Mouse (Mus musculus) adrenal gland, postnatal 14 days (tissue): ENCODE results near the gene Ptpa. TPM values are rescaled to one million over a fixed set of nuclear protein-coding genes. Genes with fewer than 3 reads are reported as not detected.

Experiments
- DNase-seq: peaks from one replicate; pipeline ENCODE4 v3.0.0; 2021; ENCODE audit warnings: mixed read lengths
- long read RNA-seq, 2 experiments: library from polyadenylated mRNA; stranded (forward); transcript quantifications; one replicate each; pipeline ENCODE4 v2.0.0; 2021
- total RNA-seq: library from RNA; stranded (reverse); gene quantifications from 2 replicates; pipeline ENCODE4 v1.2.3, GENCODE M21; 2021

Ptpa gene
- 145 and 155 TPM in 2 replicates for total RNA-seq
- long read RNA-seq, experiment 1, transcript Ptpa-201 (10 exons, 2,586 nt): major isoform, 36 of 72 reads
- long read RNA-seq, experiment 1, partial matches to known transcripts: 32 of 72 reads
- long read RNA-seq, experiment 1, other reads (novel, unspliced or antisense): 2 of 72 reads
- long read RNA-seq, experiment 2, transcript Ptpa-201 (10 exons, 2,586 nt): major isoform, 16 of 44 reads
- long read RNA-seq, experiment 2, partial matches to known transcripts: 26 of 44 reads
- long read RNA-seq, experiment 2, other reads (novel, unspliced or antisense): 1 of 44 reads

DNA sequence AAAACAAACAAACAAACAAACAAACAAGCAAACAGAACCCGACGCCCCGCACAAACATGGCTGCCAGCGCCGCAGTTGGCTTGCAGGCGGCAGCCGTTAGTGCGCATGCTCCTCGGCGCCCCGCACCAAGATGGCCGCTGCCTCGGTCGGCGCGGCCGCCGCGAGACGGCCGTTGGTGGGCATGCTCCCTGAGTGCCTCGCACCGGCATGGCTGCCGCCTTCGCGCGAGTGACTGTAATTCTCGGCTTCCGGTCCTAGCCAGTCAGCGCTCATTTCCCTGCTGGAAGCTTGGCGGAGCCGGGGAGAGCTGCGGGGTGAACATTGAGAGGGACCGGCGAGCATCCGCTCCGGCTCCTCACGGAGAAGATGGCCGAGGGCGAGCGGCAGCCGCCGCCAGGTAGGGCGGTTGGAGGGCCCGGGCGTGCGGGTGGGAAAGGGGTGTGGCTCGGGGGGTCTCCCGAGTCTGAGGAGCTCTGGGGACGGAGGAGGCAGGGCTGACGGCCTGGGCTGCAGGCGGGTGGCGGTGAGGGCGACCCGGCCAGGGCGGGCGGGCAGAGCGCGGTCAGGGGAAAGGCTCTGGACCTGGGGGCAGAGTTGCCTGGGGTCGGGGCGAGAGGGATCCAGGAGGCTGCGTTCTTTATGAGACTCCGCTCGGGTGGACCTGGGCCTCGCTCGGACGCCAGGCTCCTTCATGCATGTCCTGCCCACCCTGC is at the start of gene Ptpa:
Ptpa (plus strand) TSS at position 104 of the 713 bp plus-strand sequence.
- peak; percentile 96 for DNase-seq

DNA sequence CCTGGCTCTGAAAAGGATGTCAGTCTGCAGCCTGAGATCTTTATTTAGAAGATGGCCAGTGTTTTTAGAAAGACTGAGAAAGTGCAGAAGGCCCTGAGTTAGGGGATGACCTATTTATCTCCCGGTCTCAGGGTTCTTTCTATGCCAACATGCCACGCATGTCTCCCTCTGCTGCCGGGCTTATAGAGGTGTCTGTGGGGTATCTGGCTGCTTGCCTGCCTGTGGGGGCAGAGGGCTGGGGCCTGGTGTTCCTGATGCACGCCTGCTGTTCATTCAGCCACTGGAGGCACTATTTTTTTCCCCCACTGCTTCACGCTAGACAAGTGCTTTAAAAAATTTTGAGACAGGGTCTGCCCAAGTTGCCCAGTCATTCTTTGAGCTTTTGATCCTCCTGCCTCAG is 49.6 kb upstream of the Ptpa start:
- DNase-seq: peak; percentile 43

DNA sequence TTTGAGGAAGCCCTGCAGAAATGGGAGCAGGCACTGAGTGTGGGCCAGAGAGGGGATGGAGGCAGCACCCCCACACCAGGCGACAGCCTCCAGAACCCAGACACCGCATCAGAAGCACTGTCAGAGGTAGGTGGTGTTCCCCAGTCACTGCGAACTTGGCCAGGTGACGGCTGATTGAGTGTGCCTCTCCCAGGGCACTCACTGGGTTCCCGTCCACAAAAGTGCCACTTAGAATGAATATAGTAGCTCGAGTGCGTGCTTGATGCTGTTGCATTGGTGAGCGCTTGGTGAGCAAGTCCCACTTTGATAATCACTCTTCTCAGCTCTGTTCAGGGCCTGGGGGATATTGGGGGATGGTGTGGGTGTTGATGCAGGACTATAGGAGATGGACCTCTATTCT is 44.3 kb upstream of the Ptpa start:
- DNase-seq: no peak

DNA sequence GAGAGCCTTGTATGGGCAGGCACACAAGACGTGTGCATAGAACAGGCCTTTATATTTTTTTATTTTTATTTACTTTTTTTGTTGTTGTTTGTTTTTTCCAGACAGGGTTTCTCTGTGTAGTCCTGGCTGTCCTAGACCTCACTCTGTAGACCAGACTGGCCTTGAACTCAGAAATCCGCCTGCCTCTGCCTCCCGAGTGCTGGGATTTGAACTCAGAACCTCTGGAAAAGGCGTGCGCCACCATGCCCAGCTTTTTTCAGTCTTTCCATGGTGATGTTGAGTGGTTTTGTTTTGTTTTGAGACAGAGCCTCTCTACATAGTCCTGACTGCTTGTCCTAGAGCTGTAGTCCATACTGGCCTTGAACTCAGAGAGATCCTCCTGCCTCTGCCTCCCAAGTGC is 43.1 kb upstream of the Ptpa start:
- DNase-seq: no peak

DNA sequence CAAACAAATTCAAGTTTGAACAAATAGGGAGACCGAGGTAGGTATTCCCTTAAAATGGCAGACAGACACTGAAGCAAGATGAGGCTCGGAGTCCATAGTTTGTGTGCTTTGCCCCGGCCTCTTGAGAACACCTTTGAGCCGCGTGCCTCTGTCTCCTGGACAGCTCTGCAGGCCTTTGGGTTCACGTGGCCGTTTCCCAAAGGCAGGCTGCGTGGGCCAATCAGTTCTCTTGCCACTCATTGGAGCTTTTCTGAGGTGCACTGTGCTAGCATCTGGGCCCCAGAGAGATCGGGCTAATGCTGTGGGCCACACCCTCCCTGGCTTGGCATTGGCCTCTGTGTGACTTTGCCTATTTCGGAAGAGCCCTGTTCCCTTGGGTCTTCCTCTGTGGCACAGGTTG is 39.9 kb upstream of the Ptpa start:
- peak; percentile 65 for DNase-seq

DNA sequence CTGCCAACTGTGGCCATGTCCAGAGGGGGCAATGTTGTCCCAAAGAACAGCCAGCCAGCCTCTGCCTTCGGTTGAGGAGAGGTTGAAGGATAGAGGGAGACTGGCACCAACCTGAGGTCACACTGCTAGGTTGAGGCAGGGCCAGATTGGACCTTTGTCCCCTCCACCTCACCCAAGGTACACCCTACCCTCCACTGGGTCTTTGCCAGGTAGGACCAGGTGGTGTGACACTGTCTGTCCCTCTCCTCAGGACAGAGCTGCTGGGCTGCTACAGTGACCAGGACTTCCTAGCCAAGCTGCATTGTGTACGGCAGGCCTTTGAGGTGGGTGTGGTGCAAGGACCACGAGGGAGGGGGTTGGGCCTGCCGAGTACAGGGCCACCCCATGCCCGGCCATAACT is 38.1 kb upstream of the Ptpa start:
- no peak for DNase-seq

DNA sequence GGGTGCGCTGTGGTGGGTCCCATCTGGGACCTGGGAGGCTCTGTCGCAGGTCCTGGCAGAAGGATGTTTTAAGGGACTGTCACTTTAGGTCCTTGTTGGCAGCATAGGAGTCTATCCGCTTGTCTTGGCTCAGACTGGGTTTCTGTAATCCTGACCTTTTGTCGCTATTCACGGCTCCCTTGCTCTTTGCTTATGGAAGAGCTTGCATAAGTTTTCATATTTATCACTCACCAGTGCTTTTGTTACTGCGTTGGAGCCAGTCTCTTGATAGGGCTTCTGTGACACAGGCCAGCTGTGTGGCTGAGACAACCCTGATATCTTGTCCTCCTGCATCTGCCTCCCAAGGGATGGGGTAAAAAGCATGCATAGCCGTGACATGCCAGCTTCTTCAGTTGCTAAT is 36.5 kb upstream of the Ptpa start:
- peak; percentile 44 for DNase-seq

DNA sequence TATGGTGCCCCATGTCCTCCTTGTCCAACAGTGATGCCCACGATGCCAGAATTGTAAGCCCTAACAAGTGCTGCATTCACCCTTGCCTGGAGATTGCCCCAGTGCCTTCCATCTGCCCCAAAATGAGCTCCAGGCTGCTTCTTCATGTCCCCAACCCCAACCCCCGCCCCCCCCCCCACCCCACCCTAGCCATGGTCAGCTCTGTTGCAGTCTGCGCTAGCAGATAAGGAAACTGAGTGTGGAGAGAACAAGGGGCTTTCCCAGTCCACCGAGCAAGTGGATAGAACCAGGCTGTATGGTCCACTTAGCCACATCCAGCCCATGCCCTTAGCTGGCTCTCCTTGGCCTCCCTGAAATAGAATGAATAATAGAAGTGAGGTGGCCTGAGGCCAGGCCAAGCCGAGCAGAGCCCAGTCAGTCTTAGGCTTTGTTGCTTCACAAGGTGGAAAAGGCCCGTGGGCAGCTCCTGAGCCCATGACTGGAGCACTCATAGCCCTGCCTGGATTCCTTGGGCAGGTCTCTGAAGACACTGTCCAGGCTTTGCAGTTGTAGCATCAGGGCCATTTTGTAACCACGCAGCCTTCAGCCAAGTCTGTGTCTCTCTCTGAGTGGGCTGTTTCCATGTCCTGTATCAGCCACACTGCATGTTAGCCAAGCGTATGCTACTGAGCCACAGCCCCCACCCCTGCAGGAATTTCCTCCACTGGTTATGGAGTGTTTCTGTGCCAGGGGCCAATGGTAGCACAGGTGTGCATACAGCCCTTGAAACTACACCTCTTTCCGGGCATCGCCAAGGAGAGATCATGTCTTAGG is 35.1 kb upstream of the Ptpa start:
- peak; percentile 58 for DNase-seq

DNA sequence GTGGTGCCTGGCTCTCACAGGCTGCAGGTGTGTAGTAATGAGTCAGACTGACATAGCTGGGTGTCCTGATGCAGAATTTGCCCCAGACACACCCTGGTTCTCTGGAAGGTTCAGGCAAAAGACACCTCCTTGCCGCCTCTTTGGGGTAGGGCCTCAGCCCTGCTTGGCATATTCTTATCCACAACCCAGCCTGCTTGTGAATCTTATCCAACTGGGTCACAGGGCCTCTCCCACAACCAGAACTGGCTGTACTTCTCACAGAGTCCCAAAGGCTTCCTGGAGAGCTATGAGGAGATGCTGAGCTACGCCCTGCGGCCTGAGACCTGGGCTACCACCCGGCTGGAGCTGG is 34.5 kb upstream of the Ptpa start:
- DNase-seq: peak; percentile 62

DNA sequence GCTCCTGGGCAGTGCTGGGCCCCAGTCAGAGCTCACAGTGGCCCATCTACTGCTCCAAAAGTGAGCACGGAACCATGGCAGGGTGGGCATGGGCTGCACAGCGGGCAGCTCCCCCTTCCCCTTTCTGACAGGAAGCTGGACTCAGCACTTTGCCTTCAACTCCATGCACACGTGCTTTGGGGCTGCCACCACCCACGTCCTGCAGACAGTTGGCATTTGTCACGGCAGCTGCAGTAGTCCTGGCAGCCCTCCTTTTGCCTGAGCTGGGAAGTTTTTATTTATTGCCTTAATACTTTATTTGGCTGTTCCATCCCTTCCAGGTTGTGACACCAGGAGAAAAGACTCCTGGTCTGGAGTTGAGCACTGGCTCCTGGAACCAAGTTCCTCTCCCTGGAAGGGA is 31.0 kb upstream of the Ptpa start:
- DNase-seq: no peak

DNA sequence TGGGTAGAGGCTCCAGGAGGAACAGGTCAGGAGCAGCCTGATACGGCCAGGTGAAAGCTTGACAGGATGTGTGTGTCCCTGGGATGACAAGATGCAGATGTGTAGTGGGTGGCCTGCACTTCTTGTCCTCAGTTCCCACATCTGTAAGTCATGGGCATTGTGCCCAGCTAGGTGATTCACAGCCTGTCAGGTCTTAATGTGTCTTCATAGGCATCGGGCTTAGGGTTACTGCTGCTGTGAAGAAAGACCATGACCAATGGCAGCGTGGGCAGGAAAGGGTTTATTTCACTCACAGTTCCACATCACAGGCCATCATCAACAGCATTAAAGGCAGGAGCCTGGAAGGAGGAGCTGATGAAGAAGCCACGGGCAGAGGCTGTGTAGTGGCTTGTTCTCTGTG is 30.2 kb upstream of the Ptpa start:
- no peak for DNase-seq

DNA sequence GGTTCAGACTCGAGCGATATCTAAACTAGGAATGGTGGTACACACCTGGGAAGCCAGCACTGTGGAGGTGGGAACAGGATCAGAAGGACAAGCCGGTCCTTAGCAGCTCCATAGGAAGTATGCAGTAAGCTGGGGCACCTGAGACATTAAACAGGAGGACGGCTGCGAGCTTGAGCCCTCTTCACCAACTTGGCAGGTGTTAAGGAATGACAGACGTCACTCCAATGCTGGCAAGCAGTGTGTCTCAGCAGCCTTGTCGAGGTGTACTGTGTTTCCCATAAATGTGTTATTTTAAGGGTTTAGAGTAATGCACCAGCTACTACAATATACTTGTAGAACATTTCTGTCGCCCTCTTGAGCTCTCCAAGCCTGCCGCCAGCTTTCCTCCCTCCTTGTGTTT is 28.9 kb upstream of the Ptpa start:
- no peak for DNase-seq

DNA sequence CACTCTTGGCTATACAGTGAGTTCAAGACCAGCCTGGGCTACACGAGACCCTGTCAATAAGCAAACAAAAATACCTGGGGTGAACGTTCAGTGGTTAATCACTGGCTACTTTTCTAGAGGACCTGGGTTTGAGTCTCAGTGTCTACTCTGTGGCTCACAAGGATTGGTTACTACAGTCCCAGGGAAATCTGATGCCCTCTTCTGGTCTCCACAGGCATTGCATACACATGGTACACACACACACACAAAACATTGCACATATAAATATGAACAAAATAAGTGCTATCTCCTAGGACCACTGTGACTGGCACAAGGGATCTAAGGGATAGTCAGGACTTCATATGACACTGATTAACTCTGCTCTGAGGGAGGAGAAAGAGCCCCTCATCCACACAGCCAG is 26.8 kb upstream of the Ptpa start:
- DNase-seq: no peak

DNA sequence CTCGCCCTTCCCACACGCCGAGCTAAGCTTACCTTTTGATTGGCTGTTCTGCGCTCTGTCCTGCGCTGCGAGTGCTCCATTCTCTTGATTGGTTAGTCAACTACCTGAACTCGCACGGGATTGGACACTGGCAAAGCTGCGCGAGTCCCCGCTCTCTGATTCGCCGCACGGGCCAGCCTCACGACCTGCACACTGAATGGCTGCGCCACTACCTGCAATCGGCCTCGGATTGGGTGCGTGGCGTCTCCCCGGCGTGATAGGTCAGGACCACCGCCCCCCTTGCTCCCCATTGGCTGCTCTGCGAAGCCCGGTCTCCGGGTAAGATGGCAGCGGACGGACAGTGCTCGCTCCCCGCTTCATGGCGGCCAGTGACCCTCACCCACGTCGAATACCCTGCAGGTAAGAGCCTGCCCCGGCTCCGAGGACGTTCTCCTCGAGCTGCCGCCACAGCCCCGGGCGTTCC is 23.7 kb upstream of the Ptpa start, which contains the start of gene Dolpp1:
Dolpp1 (plus strand) TSS at position 141 of the 463 bp plus-strand sequence.
- DNase-seq: peak; percentile 99

DNA sequence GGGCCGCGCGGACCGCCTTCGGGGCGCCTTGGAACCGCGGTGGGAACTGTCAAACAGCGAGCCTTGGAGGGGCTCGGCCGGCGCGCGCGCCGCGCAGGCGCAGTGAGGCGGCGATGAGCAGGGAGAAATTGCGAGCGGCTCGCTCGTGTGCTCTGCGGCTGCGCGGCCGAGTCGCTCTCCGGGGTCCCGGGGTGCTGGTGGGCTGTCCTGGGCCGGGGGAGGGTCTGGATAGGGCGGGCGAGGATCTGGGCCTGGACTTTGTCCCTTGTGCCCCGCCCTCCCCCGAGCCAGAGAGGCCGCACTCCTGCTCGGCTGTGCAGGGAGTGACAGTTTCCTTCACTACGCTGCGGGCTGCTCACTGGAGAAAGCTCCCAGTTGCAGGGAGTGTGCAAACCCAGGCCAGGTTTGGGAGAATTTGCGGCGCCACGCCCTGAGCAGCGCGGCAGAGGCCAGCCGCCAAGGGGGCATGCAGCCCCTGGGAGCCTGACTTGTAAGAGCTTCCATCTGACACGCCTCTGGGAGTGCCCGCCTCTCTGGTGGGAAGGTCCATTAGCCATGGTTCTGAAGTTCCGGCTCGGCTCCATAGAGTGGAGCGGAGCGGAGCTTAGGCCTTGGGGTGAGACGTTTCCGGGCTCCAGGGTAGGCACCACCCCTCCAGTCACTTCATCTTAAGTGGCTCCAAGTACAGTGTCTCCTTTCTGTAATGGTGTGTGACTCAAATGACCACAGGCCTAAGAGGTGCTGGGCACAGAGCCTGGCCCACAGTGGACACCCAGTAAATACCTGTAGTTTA is 23.1 kb upstream of the Ptpa start:
- peak; percentile 87 for DNase-seq

DNA sequence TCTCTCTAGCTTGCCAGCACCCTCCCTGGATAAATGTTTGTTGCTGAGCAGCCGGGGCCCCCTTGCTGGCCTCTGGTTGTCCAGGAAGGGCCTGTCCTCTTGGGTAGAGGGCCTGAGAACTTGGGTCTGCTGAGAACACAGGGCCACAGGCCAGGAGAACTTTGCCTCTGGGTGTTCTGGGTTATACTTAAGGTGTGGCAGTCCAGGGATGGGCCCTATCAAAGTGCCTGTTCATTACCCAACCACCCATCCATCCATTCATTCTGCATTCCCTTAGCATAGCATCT is 22.5 kb upstream of the Ptpa start:
- no peak for DNase-seq

DNA sequence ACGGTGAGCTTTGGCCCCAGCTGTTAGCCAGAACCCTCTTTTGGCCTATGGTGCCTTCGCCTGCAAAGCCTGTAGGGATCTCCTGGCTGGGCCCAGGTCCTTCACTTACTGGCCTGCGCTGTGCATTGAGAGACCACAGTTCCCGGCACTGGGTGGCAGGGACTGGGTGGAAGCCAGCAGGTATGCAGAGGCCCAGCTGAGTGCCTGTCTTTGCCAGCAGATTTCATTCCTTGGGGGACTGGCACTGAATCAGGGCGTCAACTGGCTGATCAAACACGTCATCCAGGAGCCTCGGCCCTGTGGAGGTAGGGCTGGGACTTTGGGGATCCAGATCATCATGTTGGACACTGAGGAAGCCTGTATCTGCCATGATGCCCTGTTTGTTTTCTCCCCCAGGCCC is 20.1 kb upstream of the Ptpa start:
- no peak for DNase-seq

DNA sequence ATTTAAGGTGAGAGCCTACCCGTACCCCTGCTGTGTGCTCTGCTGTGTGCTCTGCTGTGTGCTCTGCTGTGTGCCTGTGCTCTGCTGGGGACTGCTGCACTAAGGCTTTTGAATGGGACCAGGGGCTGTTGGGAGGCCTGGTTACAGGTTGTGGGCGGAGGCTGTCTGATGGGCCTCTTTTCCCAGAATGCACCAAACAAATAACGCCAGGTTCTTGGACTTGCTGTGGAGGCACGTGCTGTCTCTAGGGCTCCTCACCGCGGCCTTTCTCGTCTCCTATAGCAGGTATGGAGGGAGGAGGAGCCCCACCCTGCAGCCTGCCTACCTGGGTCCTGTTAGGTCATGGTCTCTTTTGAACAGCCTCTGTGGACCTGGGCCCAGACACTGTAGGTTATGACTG is 19.6 kb upstream of the Ptpa start:
- DNase-seq: no peak

DNA sequence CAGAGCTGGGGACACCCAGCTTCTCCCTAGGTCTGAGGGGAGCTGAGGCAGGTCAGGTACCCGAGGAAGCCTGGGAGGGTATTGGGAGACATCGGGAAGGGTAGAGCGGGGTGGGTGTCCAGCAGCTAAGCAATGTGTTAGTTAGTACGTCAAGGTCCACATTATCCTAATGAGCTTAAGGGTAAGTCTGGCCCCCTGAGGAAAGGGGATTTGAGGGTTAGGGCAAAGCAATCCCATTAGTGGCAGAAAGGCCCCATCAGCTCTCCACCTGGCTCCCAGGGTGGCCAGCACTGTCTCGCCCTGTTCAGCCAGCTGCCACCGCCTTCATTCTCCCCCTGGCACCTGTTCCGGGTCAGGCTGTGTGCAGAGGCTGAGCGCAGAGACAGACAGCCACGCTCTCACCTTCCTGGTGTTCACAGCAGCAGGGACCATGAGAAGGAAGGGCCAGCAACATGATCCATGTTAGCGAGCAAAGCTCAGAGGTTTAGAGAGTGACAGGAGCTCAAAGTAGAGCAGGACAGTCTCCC is 17.8 kb upstream of the Ptpa start:
- no peak for DNase-seq

DNA sequence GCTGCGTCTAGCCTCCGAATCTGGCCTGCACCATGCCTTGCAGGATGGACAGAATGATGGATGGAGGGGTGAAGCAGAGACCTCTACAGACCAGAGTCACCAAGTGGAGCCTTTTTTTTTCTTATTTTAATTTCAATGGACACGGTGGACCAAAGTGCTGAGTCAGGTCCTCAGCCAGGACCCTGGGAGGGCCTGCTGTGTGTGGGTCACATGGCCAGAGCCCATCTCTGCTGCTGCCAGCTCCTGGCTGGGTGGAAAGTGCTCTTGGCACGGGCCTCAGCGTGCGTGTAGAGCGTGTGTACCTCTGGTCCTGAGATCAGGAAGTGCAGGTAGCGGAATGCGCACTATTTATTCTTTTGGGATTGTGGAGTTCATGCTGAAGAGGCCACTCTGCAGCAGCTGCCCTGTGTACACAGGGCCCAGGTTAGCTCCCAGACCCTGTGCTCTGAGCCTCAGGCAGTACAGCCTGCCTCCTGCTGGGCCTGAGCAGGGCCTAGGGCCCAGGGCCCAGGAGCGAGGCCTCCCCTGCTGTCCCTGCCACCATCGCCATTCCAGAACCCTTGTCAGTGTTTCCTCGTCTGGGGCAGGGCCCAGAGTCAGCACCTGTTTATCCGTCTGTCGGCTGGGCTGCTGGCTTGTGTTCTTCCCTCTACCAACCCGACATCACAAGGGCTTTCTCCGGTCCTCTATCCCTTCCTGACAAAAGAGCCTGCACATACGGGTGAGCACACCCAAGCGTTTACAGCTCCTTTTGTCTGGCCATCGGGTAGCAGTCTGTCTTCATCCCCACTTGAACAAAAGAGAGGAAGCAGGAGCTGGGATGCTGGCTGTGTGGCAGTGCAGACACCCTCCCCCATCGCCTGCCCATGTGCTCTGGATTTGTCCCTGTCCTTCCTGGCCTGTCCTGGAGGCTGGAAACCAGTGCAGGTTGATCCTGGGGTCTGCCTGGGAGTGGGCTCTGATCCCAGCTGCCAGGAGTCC is 16.4 kb upstream of the Ptpa start:
- DNase-seq: no peak

DNA sequence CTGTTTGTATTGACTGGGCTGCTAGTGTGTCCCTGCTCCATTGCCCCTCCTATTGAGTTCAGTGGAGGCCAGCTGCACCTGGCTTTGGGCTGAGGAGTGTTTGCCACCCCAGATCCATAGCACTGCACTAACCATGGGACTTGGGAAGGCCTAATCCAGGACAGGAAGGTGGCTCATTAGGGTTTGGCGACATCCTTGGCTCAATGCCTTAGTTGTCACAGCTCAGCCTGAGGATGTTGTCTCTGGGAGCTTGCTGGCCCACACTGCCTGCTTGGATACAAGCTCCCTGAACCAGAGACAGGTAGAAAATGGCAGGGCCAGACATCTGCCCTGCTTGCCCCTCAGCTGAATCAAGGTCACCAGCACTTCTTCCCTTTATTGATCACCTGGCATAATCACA is 14.3 kb upstream of the Ptpa start:
- no peak for DNase-seq
